Mouse (Mus musculus): ENCODE results near the gene Sfrp5.

Gene Sfrp5

DNA sequence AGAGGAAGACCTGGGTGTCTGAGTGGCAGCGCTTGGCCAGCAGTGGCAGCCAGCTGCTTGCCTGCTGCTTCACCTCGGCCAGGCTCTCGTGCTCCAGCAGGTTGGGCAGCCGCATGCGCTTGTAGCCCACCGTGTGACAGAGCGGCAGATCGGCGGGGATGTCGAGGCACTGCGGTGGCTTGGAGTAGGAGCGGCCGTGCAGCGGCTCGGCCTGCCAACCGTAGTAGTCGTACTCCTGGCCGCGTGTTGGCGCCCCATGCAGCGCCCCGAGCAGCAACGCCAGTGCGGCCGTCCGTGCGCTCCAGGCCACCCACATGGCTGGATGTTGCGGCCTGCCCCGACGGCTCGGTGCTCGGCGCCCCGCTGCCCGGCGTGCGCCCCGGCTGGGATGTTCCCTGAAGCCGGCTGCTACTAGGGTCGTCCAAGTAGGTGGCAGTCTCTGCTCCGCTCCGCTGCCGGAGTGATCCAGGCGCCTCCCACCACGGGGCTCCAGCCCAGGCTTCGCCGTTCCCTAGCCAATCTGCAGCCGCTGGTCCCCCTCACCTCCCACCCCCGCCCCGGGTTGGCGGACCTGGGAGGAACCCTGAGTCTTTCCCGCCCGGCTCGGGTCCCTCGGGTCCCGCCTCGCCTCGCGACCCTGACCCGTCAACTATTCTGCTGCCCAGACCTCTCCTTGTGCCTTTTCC lies at the start of gene Sfrp5:
Gene Sfrp5 (minus strand): TSS at position 557 of the 686 bp plus-strand sequence.
- DNase-seq (ENCODE audit: low read depth, low spot score) = peak; percentile 49

DNA sequence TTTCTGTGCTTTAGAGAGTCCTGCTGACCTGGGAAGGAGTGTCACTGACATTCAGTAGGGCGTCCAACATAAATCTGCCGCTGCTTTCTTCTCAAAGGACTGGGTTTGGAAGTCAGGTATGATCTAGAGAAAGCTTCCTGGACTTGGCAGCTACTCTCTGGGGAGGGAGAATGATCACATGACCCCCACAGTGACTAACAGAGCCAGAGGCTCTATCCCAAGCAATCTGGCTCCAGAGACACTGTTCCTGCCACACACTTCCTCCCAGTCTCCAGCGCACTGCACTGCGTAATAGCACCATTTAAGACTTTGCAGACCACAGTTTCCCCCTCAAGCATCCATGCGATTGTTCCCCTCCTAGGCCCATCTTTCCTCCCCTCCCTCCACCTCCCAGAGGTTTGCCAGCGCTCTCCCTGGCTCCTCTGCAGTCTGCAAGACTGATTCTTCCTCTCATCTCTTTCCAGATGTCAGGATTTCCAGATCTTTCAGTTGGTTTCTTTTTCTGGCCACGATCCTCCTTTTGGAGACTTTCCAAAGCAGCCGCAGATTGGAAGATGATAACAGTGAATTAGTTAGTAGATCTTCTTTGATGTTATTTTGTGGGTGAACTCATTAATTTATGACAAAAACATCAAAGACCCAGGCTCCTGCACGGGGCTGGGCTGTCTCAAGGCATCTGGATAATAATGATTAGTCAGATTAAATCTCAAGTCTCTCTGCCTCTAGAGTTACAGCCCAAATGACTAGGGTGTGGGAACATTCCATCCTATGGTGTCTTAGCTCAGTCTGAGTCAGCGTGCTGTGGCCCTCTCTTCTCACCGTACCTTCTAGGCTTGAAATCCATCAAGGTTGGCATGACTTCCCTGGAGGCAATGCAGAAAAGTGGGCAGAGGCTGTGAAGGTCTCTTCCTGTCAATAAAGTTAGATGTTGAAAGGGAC lies 48.2 kb upstream of the Sfrp5 start:
- DNase-seq (ENCODE audit: low read depth, low spot score) = no peak

DNA sequence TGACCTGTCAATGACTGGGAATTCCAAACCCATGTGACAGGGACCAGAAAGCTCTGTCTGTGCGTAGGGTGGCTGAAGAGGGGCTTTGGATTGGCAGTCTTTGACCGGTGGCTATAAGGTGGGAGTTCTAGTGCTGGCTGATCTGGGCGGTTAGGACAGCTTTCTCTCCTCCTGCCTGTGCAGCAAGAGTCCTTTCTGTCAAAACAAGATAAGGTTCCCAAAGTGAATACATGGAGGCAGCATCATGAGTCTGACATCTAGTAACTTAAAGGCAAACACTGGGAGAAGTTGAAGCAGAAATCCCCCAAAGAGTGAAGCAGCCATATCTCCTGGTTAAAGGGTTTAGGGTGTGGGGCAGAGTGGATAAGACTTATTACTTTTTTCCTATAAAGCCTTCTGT lies 45.5 kb upstream of the Sfrp5 start, which contains the start of gene Golga7b:
Gene Golga7b (plus strand): TSS at position 56 of the 400 bp plus-strand sequence.
- no peak for DNase-seq (ENCODE audit: low read depth, low spot score)

GRCm38 (mm10) chr19:42246626-42247025 lies 44.6 kb upstream of the Sfrp5 start:
- DNase-seq (ENCODE audit: low read depth, low spot score) = no peak

DNA sequence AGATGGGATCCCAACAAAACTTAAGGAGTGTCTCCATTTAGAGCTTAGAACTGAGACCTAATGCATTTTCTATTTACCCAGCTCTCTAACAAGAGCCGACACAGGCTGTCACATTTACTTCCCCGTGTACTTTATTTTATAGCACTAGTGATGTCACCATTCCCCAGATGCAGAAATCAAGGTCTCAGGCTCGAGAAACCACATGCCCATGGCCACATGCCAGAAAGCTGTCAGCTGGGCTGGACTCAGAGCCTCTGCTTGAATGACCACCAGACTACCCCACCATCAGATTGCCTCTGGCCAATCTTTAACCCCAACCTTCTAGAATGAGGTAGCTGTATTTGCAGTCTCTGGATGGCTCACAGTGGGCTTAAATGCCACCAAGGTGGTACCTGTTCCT lies 41.3 kb upstream of the Sfrp5 start:
- no peak for DNase-seq (ENCODE audit: low read depth, low spot score)

DNA sequence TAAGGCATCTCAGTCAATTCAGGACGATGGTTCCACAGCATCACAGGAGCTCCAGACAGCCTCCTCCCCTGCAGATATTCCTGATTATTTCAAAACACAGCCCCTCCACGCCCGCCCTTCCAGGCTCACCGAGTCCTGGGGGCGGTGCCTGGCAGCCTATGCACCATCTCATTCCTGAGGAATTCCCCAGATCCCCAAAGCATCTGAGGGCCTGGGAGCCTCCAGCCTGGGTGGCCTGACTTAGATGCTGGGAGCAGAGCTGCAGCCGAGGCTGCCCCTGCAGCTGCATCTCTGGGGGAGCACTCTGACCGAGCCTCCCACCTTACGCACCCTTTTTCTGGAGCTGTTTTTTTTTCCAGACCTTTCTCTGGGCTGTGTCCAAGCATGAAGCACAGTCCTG lies 38.8 kb upstream of the Sfrp5 start:
- no peak for DNase-seq (ENCODE audit: low read depth, low spot score)

DNA sequence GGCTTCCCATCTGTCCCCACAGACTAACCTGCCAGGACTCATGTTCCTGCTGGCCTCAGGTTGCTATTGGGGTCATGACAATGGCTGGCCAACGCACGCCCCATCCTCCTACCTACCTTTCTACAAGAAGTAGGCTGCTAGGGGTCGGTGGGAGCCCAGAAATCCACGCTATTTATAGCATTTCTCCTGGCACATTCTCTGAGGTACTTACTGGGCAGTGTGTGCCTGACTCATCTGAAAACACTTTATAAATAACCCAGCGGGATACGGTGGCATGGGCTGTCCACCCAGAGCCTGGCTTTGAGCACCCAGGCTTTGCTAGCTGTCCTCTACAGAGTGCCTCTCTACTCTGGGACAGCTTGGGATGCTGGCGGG lies 36.3 kb upstream of the Sfrp5 start:
- DNase-seq (ENCODE audit: low read depth, low spot score) = no peak

- DNase-seq (ENCODE audit: low read depth, low spot score) = no peak
These were observed 35.7 kb upstream of the Sfrp5 start for GRCm38 (mm10) chr19:42237602-42238340.

DNA sequence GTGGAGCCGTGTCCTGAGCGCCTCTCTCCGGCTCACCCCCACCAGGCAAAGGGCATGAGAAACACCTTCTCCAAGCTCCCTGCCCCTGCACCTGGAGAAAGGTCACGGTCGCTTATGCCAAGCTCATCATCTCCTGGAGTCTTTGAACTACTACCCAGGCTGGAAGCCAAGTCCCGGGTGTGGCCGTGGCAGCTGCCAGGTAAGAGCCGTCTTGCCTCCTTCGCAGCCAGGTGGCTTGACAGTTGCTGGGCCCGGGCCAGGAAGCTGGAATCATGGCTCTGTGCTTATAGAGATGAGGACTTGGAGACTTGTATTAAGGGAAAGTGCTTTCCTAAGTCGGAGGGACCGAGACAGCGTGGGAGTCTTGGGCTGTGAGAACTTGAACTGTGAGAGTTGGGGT lies 28.9 kb upstream of the Sfrp5 start:
- no peak for DNase-seq (ENCODE audit: low read depth, low spot score)

GRCm38 (mm10) chr19:42230288-42230568 lies 28.2 kb upstream of the Sfrp5 start:
- DNase-seq (ENCODE audit: low read depth, low spot score) = peak; percentile 20

DNA sequence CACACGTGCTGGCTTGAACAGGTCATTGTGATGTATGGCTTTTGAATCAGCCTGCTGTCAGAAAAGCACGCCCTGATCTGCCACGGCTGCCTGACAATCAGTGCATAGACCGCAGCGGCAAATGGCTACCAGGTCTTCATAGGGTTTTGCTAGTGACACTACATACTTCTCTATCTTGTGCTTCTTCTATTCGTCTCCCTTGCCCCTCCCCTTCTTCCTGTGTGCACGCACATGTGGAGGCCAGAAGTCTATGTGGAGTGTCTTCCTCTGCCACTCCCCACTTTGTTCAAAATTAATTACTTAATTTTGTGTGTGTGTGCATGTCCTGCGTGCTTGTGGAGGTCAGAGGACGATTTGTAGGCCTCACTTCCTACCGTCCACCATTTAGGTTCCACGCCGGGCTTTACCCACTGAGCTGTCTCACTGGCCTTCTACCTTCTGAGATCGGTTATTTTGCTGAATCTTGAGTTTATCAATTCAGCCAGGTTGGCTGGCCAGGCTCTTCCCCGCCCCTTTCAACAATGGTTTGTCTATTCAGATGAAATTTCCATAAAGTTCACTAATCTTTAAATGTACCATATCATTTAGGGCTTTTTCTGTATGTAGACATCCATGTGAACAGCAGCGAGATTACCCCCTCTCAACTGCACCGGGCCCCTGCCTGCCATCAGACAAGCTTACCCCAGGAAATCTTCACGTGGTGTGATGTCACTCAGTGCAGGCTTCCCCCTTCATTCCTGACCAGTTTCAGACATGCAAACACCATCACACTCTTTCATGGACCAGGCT lies 27.6 kb upstream of the Sfrp5 start:
- DNase-seq (ENCODE audit: low read depth, low spot score) = no peak

DNA sequence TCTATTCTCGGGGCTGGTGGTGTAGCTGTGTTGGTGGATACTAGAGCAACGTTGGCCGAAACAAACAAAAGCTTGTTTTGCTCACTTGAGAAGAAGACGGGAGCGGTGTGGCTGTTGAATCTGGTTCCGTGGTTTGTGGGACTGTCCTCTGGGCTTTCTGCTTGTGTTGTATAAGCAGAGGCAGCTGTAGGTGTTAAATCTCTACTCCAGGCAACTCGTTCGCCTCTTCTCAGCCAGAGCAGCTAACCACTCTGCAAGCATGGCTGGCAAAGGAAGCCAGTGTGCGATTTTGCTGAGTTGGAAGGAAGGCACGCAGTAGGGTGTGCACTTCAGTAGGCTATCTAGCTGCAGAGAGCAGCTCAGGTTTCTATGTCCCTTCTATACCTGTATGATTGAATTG lies 24.4 kb upstream of the Sfrp5 start:
- no peak for DNase-seq (ENCODE audit: low read depth, low spot score)

GRCm38 (mm10) chr19:42217374-42217763 lies 15.3 kb upstream of the Sfrp5 start:
- DNase-seq (ENCODE audit: low read depth, low spot score) = peak; percentile 63

- DNase-seq (ENCODE audit: low read depth, low spot score) = no peak
These were observed 14.8 kb upstream of the Sfrp5 start for GRCm38 (mm10) chr19:42216699-42217373.

GRCm38 (mm10) chr19:42214601-42215000 lies 12.5 kb upstream of the Sfrp5 start:
- DNase-seq (ENCODE audit: low read depth, low spot score) = peak; percentile 27

GRCm38 (mm10) chr19:42211936-42212335 lies 9.9 kb upstream of the Sfrp5 start:
- peak; percentile 63 for DNase-seq (ENCODE audit: low read depth, low spot score)

GRCm38 (mm10) chr19:42209976-42210375 lies 7.9 kb upstream of the Sfrp5 start:
- DNase-seq (ENCODE audit: low read depth, low spot score) = peak; percentile 77

GRCm38 (mm10) chr19:42209485-42209884 lies 7.4 kb upstream of the Sfrp5 start:
- peak; percentile 23 for DNase-seq (ENCODE audit: low read depth, low spot score)

DNA sequence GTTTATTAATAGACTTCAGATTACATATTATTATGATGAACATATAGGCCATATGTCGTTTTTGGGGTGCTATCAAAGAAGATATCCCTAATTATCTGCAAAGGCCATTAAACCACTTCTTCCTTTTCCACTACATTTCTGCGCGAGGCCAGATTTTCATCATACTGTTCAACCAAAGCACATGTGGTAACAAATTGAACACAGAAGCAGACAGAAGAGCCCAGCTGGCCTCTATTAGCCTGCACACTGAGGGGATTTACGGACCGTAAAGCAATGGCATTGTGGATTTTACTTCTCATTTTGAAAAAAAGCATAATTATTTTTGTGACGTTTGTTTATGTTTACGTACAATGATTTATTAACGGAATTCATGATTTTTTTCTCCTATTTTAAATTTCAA lies 3.1 kb upstream of the Sfrp5 start:
- no peak for DNase-seq (ENCODE audit: low read depth, low spot score)

- DNase-seq (ENCODE audit: low read depth, low spot score) = no peak
These were observed 2.3 kb upstream of the Sfrp5 start for GRCm38 (mm10) chr19:42204306-42204705.

DNA sequence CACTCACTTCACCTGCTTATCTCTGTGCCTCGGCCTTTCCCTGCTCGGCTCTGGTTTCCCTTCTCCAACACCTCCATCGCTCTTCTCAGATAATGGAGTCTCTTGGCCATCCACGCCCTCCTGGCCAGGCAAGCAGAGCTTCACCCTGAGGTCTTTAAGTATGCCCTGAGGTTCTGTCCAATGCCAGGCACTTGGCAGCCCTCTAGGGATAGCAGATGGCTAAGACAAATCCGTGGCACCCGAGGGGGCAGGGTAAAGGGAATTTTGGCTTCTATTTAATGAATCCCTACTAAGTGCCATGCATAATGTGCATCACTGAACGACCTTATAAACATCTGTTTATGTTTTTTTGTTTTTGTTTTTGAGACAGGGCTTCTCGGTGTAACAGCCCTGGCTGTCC lies 415 bp upstream of the Sfrp5 start:
- DNase-seq (ENCODE audit: low read depth, low spot score) = no peak
